Mouse (Mus musculus): Measurements from ENCODE around the gene Nthl1. TPM values are rescaled to one million over a fixed set of nuclear protein-coding genes. Genes with fewer than 3 reads are reported as not detected.
"Not testable (repeated sequence)": the region's sequence is repeated elsewhere in the genome, so short reads cannot be mapped to it uniquely, and the experiment has no call there.

Nthl1 gene
- polyA plus RNA-seq, 1 experiment from 2014 or later, result 17.6 TPM

GRCm38 (mm10) chr17:24653967-24654710, 21.7 kb downstream of the Nthl1 start:
- peak overlapping the region; percentile 43 for H3K4me3 ChIP-seq (ENCODE audit: low read length)

GRCm38 (mm10) chr17:24654969-24655368, 22.5 kb downstream of the Nthl1 start:
- ATAC-seq (ENCODE audit: low read depth), result no peak
- peaks cover 17% of the 10 kb centered on the region for H3K4me1 ChIP-seq (replicated peaks; ENCODE audit: control insufficient read depth, insufficient read depth, low read length)
- no peak overlapping the region for H3K4me3 ChIP-seq (ENCODE audit: low read length)
- H3K9me3 ChIP-seq (ENCODE audit: control insufficient read depth, low read length), result no peaks in the 10 kb centered on the region
- 63% methylated on average over 4 of the region's 4 CpGs for WGBS
- H3K9ac ChIP-seq (ENCODE audit: low read length), result no peak overlapping the region
- H3K36me3 ChIP-seq (ENCODE audit: control insufficient read depth, insufficient read depth, low read length), result no peaks in the 10 kb centered on the region
- no peak overlapping the region for H3K4me2 ChIP-seq (ENCODE audit: low read depth, low read length)
- H3K27me3 ChIP-seq (ENCODE audit: control insufficient read depth, insufficient read depth, low read depth, low read length), result peaks cover 33% of the 10 kb centered on the region
- no peak overlapping the region for H3K27ac ChIP-seq (ENCODE audit: low read length)

More at GRCm38 (mm10) chr17:24653967-24654710, 21.7 kb downstream of the Nthl1 start:
- no peaks in the 10 kb centered on the region for H3K36me3 ChIP-seq (ENCODE audit: control insufficient read depth, insufficient read depth, low read length)
- 2% methylated on average over 19 of the region's 19 CpGs for WGBS
- peaks cover 26% of the 10 kb centered on the region for H3K27me3 ChIP-seq (ENCODE audit: control insufficient read depth, insufficient read depth, low read depth, low read length)
- peak overlapping the region; percentile 83 for H3K4me2 ChIP-seq (ENCODE audit: low read depth, low read length)
- H3K9ac ChIP-seq (ENCODE audit: low read length), result peak overlapping the region; percentile 65
- H3K9me3 ChIP-seq (ENCODE audit: control insufficient read depth, low read length), result no peaks in the 10 kb centered on the region
- H3K4me1 ChIP-seq (replicated peaks; ENCODE audit: control insufficient read depth, insufficient read depth, low read length), result peaks cover 22% of the 10 kb centered on the region
- peak overlapping the region; percentile 88 for H3K27ac ChIP-seq (ENCODE audit: low read length)
- peak; percentile 63; the same call in 1 of the 2 replicates for ATAC-seq (ENCODE audit: low read depth)

GRCm38 (mm10) chr17:24658017-24658758, 25.7 kb downstream of the Nthl1 start, which contains the start of gene Npw:
Npw (minus strand) TSS chr17:24658457.
- peaks cover 35% of the 10 kb centered on the region for H3K27me3 ChIP-seq (ENCODE audit: control insufficient read depth, insufficient read depth, low read depth, low read length)
- H3K36me3 ChIP-seq (ENCODE audit: control insufficient read depth, insufficient read depth, low read length), result no peaks in the 10 kb centered on the region
- peak within 1 kb of the TSS; percentile 89 for H3K4me2 ChIP-seq (ENCODE audit: low read depth, low read length)
- H3K4me3 ChIP-seq (ENCODE audit: low read length), result peak within 1 kb of the TSS; percentile 50
- peak; percentile 57 for ATAC-seq (ENCODE audit: low read depth)
- H3K9ac ChIP-seq (ENCODE audit: low read length), result peak within 1 kb of the TSS; percentile 57
- H3K27ac ChIP-seq (ENCODE audit: low read length), result no peak within 1 kb of the TSS
- H3K9me3 ChIP-seq (ENCODE audit: control insufficient read depth, low read length), result no peaks in the 10 kb centered on the region
- 2% methylated on average over 47 of the region's 47 CpGs for WGBS
- H3K4me1 ChIP-seq (replicated peaks; ENCODE audit: control insufficient read depth, insufficient read depth, low read length), result peaks cover 12% of the 10 kb centered on the region; the same call in 1 of the 2 replicates

- H3K9ac ChIP-seq (ENCODE audit: low read length); H3K9me3 ChIP-seq (ENCODE audit: control insufficient read depth, low read length); H3K27me3 ChIP-seq (ENCODE audit: control insufficient read depth, insufficient read depth, low read depth, low read length); ATAC-seq (ENCODE audit: low read depth); H3K36me3 ChIP-seq (ENCODE audit: control insufficient read depth, insufficient read depth, low read length); H3K27ac ChIP-seq (ENCODE audit: low read length); H3K4me2 ChIP-seq (ENCODE audit: low read depth, low read length); H3K4me3 ChIP-seq (ENCODE audit: low read length): not testable (repeated sequence)
- H3K4me1 ChIP-seq (replicated peaks; ENCODE audit: control insufficient read depth, insufficient read depth, low read length), result peaks cover 22% of the 10 kb centered on the region
- 55% methylated on average over 7 of the region's 7 CpGs for WGBS
Measured at GRCm38 (mm10) chr17:24667011-24667410, 34.5 kb downstream of the Nthl1 start.

- no peak overlapping the region for H3K4me3 ChIP-seq (ENCODE audit: low read length)
- no peak overlapping the region for H3K27ac ChIP-seq (ENCODE audit: low read length)
- 20% methylated on average over 6 of the region's 6 CpGs for WGBS
- H3K9me3 ChIP-seq (ENCODE audit: control insufficient read depth, low read length), result no peaks in the 10 kb centered on the region
- no peak for ATAC-seq (ENCODE audit: low read depth)
- H3K27me3 ChIP-seq (ENCODE audit: control insufficient read depth, insufficient read depth, low read depth, low read length), result no peaks in the 10 kb centered on the region
- H3K9ac ChIP-seq (ENCODE audit: low read length), result no peak overlapping the region
- peaks cover 26% of the 10 kb centered on the region for H3K4me1 ChIP-seq (replicated peaks; ENCODE audit: control insufficient read depth, insufficient read depth, low read length)
- no peak overlapping the region for H3K4me2 ChIP-seq (ENCODE audit: low read depth, low read length)
- H3K36me3 ChIP-seq (ENCODE audit: control insufficient read depth, insufficient read depth, low read length), result no peaks in the 10 kb centered on the region
Measured at GRCm38 (mm10) chr17:24667416-24667815, 34.9 kb downstream of the Nthl1 start.

GRCm38 (mm10) chr17:24669214-24669544, 36.7 kb downstream of the Nthl1 start:
- H3K27ac ChIP-seq (ENCODE audit: low read length), result peak overlapping the region; percentile 79
- H3K4me3 ChIP-seq (ENCODE audit: low read length), result peak overlapping the region; percentile 97
- not testable (repeated sequence) for H3K36me3 ChIP-seq (ENCODE audit: control insufficient read depth, insufficient read depth, low read length); H3K9me3 ChIP-seq (ENCODE audit: control insufficient read depth, low read length); H3K27me3 ChIP-seq (ENCODE audit: control insufficient read depth, insufficient read depth, low read depth, low read length); ATAC-seq (ENCODE audit: low read depth)
- H3K4me2 ChIP-seq (ENCODE audit: low read depth, low read length), result peak overlapping the region; percentile 63
- WGBS, result 11% methylated on average over 15 of the region's 15 CpGs
- H3K4me1 ChIP-seq (replicated peaks; ENCODE audit: control insufficient read depth, insufficient read depth, low read length), result peaks cover 26% of the 10 kb centered on the region
- H3K9ac ChIP-seq (ENCODE audit: low read length), result peak overlapping the region; percentile 94

- peak within 1 kb of the TSS; percentile 79 for H3K27ac ChIP-seq (ENCODE audit: low read length)
- no peaks in the 10 kb centered on the region for H3K9me3 ChIP-seq (ENCODE audit: control insufficient read depth, low read length)
- under 1% methylated on average over 29 of the region's 80 CpGs for WGBS
- H3K36me3 ChIP-seq (ENCODE audit: control insufficient read depth, insufficient read depth, low read length), result no peaks in the 10 kb centered on the region
- H3K4me1 ChIP-seq (replicated peaks; ENCODE audit: control insufficient read depth, insufficient read depth, low read length), result peaks cover 26% of the 10 kb centered on the region
- peak within 1 kb of the TSS; percentile 94 for H3K9ac ChIP-seq (ENCODE audit: low read length)
- peak within 1 kb of the TSS; percentile 90 for H3K4me2 ChIP-seq (ENCODE audit: low read depth, low read length)
- ATAC-seq (ENCODE audit: low read depth), result peak; percentile 99
- no peaks in the 10 kb centered on the region for H3K27me3 ChIP-seq (ENCODE audit: control insufficient read depth, insufficient read depth, low read depth, low read length)
- peak within 1 kb of the TSS; percentile 97 for H3K4me3 ChIP-seq (ENCODE audit: low read length)
Measured at GRCm38 (mm10) chr17:24669545-24670245, 37.2 kb downstream of the Nthl1 start, which contains the start of gene Zfp598. Zfp598 (plus strand) TSS chr17:24669687.

GRCm38 (mm10) chr17:24670246-24670844, 37.9 kb downstream of the Nthl1 start:
- Histone ChIP-seq H3K4me2 (ENCODE audit: low read depth, low read length) (peak overlapping the region; percentile 90), H3K4me3 (ENCODE audit: low read length) (peak overlapping the region; percentile 97), H3K27ac (ENCODE audit: low read length) (peak overlapping the region; percentile 79), H3K9ac (ENCODE audit: low read length) (peak overlapping the region; percentile 94), H3K4me1 (replicated peaks; ENCODE audit: control insufficient read depth, insufficient read depth, low read length) (peaks cover 26% of the 10 kb centered on the region), H3K36me3 (ENCODE audit: control insufficient read depth, insufficient read depth, low read length) (no peaks in the 10 kb centered on the region), H3K27me3 (ENCODE audit: control insufficient read depth, insufficient read depth, low read depth, low read length) (no peaks in the 10 kb centered on the region), H3K9me3 (ENCODE audit: control insufficient read depth, low read length) (no peaks in the 10 kb centered on the region)
- WGBS, result 5% methylated on average over 8 of the region's 8 CpGs
- ATAC-seq (ENCODE audit: low read depth), result no peak; the same call in 1 of the 2 replicates
